Mouse (Mus musculus) heart, embryonic 15.5 days (tissue): ENCODE measurements around the gene Ccdc85a. TPM values are rescaled to one million over a fixed set of nuclear protein-coding genes. Genes with fewer than 3 reads are reported as not detected.

Experiments used
- polyA plus RNA-seq: library from polyadenylated mRNA; unstranded; fragments of >200 nt; fragmentation: Nextera tagmentation; extraction: Ambion mirVana; gene quantifications from 2 replicates; pipeline ENCODE4 v1.2.1, GENCODE M21; 2015

The Ccdc85a gene
- polyA plus RNA-seq, 1 experiment from 2014 or later, result 1.0 TPM

Other genes starting within 250 kb of the Ccdc85a start
- not detected in 2 replicates for gene Gm6685, start 244.5 kb downstream of the Ccdc85a start, polyA plus RNA-seq